Mouse (Mus musculus): ENCODE data around the gene Vmn2r54.
"Not testable (repeated sequence)": the region's sequence is repeated elsewhere in the genome, so short reads cannot be mapped to it uniquely, and the experiment has no call there.

Vmn2r54 gene

GRCm38 (mm10) chr7:12640219-12640618, at the start of gene Vmn2r54:
Vmn2r54 (minus strand) TSS chr7:12640319.
- not testable (repeated sequence) for DNase-seq (ENCODE audit: low spot score in 2 of 2)

GRCm38 (mm10) chr7:12684903-12685302, 44.8 kb upstream of the Vmn2r54 start, which contains the start of gene Vmn2r55:
Vmn2r55 (minus strand) TSS chr7:12685003.
- not testable (repeated sequence) for DNase-seq (ENCODE audit: low spot score in 2 of 2)

GRCm38 (mm10) chr7:12608688-12609087, 31.4 kb downstream of the Vmn2r54 start, which contains the start of gene Vmn2r53:
Vmn2r53 (minus strand) TSS chr7:12608788.
- DNase-seq (ENCODE audit: low spot score in 2 of 2) = no peak
